Mouse (Mus musculus) embryonic fibroblast, embryonic 13.5 days (primary cell): ENCODE measurements at regions not wholly inside any gene's neighbourhood (a gene's known extent, or its start where the extent isn't known, plus 50 kb on each side); places are given as distances from the start of the nearest gene placed in this dataset.

Source experiments
- H3K27ac ChIP-seq: 2 replicates; pipeline ENCODE4 v1.5.1; 2012; ENCODE audit warnings: low read length, control low read depth, inconsistent platforms; ENCODE audit not compliant: insufficient read depth
- H3K4me1 ChIP-seq: 2 replicates; pipeline ENCODE4 v1.6.1; 2011; ENCODE audit warnings: low read length; ENCODE audit not compliant: control insufficient read depth, insufficient read depth
- H3K4me3 ChIP-seq: 2 replicates; pipeline ENCODE4 v1.5.1; 2011; ENCODE audit warnings: mild to moderate bottlenecking, control low read depth, low read length; ENCODE audit not compliant: insufficient read depth
- CTCF ChIP-seq: IDR thresholded peaks from 2 replicates; pipeline ENCODE4 v1.5.1; 2011; ENCODE audit warnings: mild to moderate bottlenecking, control low read depth, low read length, moderate library complexity, borderline replicate concordance; ENCODE audit not compliant: insufficient read depth
- POLR2A ChIP-seq: IDR thresholded peaks from 2 replicates; pipeline ENCODE4 v1.6.1; 2011; ENCODE audit warnings: low read depth, mild to moderate bottlenecking, control low read depth, low read length, moderate library complexity

DNA sequence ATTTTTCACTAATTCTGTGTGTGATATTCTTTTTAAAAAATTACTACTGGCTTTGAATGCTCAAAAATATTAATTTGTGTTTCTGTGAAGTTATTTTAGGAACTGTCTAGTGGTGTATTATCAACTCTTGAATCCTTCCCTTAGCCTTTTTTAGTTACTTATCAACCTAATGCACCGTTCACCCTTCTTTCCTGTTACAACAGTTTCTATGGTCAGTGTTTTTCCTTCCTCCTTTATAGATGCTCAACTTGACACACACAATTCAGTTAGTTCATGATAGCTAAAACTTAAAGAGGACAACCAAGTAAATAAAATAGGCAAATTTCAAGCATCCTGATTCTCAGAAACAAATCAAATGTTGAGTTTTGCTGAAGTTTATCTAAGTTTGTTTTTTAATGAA lies 506.9 kb downstream of the Flrt2 start:
- Histone ChIP-seq H3K4me1 (no peaks in the 10 kb centered on the region), H3K27ac (no peak overlapping the region), H3K4me3 (no peak overlapping the region)
- no peak for TF ChIP-seq CTCF
- no peak for TF ChIP-seq POLR2A

DNA sequence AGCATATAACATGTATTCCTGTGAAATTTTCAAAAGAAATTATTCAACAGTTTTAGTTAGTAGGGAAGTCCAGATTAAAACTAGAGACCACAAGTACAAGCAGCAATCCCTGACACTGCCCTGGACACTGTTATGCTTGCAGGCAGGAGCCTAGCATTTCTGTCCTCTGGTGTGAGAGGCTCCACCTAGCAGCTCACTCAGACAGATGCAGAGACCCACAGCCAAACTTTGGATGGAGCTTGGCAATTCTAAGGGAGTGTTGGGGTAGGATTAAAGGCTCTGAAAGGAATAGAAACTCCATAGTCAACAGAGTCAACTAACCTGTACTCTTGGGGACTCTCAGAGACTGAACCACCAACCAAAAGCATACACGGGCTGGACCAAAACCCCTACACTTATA lies 509.8 kb downstream of the Flrt2 start:
- TF ChIP-seq POLR2A (no peak), CTCF (no peak)
- Histone ChIP-seq H3K4me1 (no peaks in the 10 kb centered on the region), H3K4me3 (no peak overlapping the region), H3K27ac (no peak overlapping the region)

DNA sequence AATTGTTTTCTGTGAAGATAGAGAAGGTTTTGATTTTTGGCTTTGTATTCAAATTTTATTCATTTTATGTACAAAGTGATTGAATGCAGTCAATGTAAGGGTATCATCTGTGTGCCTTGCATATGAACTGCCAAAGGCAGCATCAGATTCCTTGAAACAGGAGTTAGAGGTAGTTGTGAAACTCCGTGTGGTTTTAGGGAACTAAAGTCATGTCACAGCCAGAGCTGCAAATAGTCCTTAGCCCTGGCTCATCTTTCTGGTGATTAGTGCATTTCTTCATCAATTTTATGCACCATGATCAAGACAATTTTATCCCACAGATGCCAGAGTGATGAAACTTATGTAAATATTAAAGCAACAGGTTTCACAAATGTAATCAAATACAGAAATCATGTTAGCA lies 534.4 kb downstream of the Flrt2 start:
- Histone ChIP-seq H3K4me1 (no peaks in the 10 kb centered on the region), H3K4me3 (no peak overlapping the region), H3K27ac (no peak overlapping the region)
- TF ChIP-seq POLR2A (no peak), CTCF (no peak)

DNA sequence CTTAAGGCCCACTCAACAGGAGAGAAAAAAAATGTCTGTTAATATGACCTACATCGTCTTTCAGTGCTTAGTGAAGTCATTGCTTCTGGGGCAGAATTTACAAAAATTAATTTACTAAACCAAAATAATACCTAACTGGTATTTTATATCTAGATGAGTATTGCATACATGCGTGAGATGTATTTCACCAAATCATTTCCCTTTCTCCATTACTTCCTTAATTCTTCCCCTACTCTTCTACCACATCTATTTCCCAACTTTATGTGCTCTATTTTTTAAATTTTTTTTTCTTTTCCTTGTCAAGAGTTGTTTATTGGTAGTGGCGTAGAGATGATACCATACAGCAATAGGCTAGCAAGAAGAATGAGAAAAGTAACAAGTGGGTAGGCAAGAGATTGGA lies 536.7 kb downstream of the Flrt2 start:
- no peak overlapping the region for H3K27ac ChIP-seq
- H3K4me1 ChIP-seq: no peaks in the 10 kb centered on the region
- TF ChIP-seq CTCF (no peak), POLR2A (no peak)
- H3K4me3 ChIP-seq: no peak overlapping the region

DNA sequence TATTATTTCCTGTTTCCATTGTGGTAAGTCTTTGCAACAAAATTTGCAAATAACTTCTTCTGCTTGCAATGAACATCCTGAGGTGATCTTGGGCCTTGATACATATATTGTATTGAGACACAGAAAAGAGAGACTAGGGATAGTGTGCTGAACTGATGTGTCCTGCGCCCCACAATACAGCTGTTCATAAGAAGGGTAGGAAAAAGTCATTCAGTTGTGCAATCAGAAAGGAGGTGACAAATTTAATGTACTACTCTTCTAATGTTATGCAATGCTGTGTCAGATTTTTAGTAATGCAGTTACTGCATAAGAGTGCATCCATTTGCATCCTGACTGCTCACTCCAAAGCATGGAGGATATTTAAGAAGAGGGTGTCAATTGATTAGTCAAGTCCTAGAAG lies 543.5 kb downstream of the Flrt2 start:
- no peaks in the 10 kb centered on the region for H3K4me1 ChIP-seq
- H3K27ac ChIP-seq: no peak overlapping the region
- TF ChIP-seq CTCF (no peak), POLR2A (no peak)
- H3K4me3 ChIP-seq: no peak overlapping the region

DNA sequence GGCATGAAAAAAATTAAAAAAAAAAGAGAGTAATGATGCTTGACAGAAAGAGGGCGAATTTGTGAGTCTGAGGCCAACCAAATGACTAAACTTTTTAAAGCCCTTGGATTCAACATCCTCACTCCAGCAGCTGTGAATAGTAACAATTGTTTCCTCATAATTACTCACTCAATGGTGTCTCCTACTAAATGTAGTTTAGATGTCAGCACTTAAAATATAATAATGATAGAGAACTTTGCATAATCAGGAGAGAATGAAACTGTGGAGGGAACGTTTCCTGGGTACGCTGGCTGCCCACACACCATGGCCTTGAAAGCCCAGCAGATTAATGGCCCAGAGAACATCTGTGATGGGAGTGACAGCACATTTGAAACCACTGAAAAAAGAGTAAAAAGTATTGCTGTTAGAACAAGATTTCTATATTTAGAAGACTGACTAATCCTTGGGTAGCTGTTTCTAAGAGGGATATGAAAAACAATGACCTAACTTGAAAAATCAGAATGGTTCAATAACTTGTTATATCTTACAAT lies 544.0 kb downstream of the Flrt2 start:
- H3K4me3 ChIP-seq: no peak overlapping the region
- TF ChIP-seq CTCF (no peak), POLR2A (no peak)

DNA sequence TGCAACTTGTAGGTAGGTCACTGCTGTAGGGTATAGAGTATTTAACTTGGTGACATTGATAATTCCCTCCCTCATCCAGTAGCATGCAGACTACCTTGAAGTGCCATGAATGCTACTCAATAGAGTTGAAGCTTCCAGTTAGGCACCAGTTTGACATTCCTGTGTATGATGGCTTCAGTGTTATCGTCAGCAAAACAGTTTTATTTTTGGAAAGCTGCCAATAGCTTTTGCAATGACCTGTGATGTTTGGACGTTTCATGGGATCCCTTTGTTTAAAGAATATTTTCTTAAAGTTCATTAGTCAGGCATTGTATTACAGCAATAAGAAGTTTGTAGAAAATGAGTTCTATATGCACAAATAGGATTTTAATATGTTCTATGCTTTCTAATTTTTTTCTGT lies 547.6 kb downstream of the Flrt2 start:
- no peaks in the 10 kb centered on the region for H3K4me1 ChIP-seq
- no peak for TF ChIP-seq CTCF
- no peak for TF ChIP-seq POLR2A
- H3K4me3 ChIP-seq: no peak overlapping the region
- no peak overlapping the region for H3K27ac ChIP-seq

More for the DNA sequence above, 544.0 kb downstream of the Flrt2 start:
- Histone ChIP-seq H3K27ac (no peak overlapping the region), H3K4me1 (no peaks in the 10 kb centered on the region)

DNA sequence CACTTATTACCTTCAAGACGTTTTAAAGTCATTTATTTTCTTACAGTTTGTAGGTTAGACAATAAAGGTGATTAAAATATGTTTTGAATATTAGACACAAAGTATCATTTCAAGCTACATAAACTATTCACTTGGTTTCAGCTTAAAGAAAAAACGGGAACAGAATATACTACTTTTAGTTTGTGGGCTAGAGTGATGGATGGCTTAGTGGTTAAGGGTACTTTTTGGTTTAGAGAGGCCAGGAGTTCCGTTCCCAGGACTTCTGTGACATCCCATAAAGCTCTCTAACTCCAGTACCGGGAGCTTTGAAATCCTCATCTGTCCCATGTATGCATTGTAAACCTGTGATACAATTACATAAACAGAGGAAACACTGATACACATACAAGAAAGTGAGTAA lies 570.0 kb downstream of the Flrt2 start:
- Histone ChIP-seq H3K27ac (no peak overlapping the region), H3K4me1 (no peaks in the 10 kb centered on the region)
- TF ChIP-seq CTCF (no peak), POLR2A (no peak)

DNA sequence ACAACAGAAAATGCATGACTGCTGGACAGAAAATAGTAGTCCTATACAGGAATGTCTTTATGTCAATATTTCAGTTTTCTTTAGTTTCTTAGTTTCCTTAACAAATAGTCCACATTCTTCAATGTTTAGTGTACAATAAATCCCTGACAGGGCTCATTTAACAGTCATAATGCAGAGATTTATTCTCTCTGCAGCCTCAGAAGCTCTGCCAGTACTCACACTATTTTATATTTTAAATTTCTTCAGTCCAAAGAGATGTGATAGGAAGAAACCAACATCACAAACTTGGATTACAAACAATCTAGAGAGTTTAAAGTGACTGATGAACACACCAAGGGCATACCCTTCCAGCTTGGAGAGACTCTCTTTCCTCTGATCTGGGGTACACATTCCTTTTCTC lies 583.9 kb downstream of the Flrt2 start:
- no peaks in the 10 kb centered on the region for H3K4me1 ChIP-seq
- H3K27ac ChIP-seq: no peak overlapping the region
- TF ChIP-seq POLR2A (no peak), CTCF (no peak)
- H3K4me3 ChIP-seq: no peak overlapping the region

More for the DNA sequence above, 570.0 kb downstream of the Flrt2 start:
- H3K4me3 ChIP-seq: no peak overlapping the region

DNA sequence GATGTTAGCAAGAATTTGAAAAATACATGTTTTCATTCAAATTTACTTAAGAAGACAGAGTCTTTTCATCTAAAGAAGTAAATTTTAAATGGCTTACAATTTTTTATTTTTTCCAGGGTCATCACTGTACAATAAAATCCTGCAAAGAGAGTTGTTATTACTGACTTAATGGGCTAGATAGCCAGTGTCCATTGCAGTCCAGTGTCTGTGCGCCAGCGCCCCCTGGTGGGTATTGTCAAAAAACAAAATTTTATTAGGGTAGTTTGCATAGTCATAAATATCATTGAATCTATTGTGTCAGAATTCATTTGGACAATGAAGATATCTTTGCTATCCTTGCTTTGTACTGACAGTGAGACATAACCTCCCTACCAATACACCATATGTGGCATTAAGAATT lies 619.1 kb downstream of the Flrt2 start:
- no peak overlapping the region for H3K4me3 ChIP-seq
- H3K27ac ChIP-seq: no peak overlapping the region
- no peaks in the 10 kb centered on the region for H3K4me1 ChIP-seq
- TF ChIP-seq POLR2A (no peak), CTCF (peak; percentile 31; the same call in 1 of the 2 replicates)

DNA sequence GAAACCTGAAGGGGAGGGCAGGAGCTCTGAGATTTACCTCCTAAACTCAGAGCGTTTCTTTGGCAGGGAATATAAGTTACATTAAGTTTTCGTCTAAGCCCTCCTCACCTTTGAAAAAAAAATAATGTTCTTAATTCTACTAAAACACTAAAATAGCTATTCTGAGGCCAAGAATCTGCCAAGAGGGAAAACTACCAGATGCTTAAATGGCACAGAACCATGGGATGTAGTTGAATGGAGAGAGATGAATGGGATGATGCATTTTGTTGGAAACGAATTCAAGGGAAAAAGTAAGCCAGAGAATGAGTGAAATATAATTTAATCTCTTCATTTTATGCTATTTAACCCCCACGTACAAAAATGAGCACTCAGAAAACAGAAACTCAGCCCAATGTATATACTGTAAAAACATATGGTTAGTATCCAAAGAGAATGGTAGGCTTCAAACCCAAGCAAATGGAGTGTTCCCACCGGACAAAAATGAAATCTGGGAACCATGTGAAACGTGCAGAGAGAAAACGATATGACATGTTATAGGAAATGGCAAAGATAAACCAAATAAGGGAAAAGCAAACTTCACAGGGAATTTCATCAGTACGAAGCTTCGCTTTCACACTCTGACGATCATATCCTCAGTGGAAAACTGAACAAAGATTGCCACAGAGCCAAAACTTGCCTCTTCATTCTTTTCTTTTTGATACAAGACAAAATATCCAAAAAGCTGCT lies 631.2 kb downstream of the Flrt2 start:
- H3K4me1 ChIP-seq: no peaks in the 10 kb centered on the region
- TF ChIP-seq CTCF (no peak), POLR2A (no peak)
- no peak overlapping the region for H3K4me3 ChIP-seq
- H3K27ac ChIP-seq: no peak overlapping the region
